Mouse (Mus musculus): ENCODE measurements at regions not wholly inside any gene's neighbourhood (a gene's known extent, or its start where the extent isn't known, plus 50 kb on each side); places are given as distances from the start of the nearest gene placed in this dataset.
A peak's percentile ranks its signal among the peaks of the same experiment; 100 is the strongest.

DNA sequence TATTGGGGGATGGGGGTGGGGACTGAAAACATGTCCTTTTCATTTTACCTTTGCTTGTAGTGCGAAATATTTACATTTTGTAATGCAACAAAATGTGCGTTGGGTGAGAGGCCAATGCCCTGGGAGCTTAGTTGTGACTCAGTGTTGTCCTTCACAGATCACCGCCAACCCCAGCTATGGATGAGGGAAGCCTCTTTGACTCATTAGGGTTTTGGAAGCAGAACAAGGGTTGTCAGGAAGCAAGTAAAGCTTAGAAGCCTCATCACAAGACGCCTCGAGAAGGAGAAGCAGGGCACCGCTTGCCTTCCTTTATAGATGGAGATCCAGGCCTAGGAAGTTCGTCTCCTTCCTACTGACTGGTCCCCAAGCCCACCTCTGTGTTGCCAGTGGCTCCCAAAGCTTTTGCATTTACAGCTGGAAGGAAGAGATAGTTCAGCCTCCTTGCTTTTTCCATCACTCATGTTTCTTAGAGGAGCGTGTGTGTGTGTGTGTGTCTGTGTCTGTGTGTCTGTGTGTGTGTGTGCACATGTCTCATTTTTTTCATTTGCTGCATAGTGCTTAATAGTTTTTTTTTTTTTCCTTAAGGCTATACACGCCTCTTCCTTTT lies 1297.2 kb upstream of the A1bg start:
- DNase-seq (ENCODE audit: low spot score in 2 of 2): no peak

- no peak for DNase-seq (ENCODE audit: low spot score in 2 of 2)
These were observed 1295.7 kb upstream of the A1bg start for GRCm38 (mm10) chr15:62218346-62219080.

- DNase-seq (ENCODE audit: low spot score in 2 of 2): no peak
These were observed 1294.1 kb upstream of the A1bg start for GRCm38 (mm10) chr15:62216688-62217477.

- DNase-seq (ENCODE audit: low spot score in 2 of 2): no peak
These were observed 1293.0 kb upstream of the A1bg start for GRCm38 (mm10) chr15:62215616-62216398.

GRCm38 (mm10) chr15:62214300-62214699 lies 1291.5 kb upstream of the A1bg start:
- no peak for DNase-seq (ENCODE audit: low spot score in 2 of 2)

- DNase-seq (ENCODE audit: low spot score in 2 of 2): peak; percentile 26 to 48
These were observed 1289.6 kb upstream of the A1bg start for GRCm38 (mm10) chr15:62212283-62212910.

DNA sequence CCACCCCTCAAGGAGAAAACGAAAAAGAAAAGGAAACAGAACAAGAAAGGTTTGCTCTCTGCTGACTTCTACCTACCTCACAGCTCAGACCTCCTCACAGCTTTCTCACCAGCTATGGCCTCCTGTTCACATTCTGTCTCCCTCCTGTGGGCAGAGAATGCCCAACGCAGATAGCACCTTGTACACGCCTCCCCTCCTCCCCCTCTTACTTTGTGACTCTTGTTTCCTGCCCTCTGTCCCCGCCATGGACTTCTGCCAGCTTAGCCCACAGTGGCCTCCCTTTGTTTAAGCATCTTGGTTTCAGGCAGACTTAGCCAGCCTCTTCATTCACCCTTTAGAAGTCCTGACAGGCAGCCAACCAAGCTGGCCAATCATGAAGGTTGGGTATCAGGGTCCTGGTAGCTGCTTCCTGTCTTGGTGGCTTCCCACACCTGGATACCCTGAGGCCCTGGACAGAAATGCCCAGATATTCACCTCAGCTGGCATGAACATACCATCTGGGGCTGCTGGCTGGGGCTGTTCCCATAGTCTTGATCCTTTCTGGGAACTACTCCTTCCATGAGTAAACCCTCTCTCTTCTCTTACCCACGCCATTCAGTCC lies 1287.2 kb upstream of the A1bg start:
- DNase-seq (ENCODE audit: low spot score in 2 of 2): no peak

- DNase-seq (ENCODE audit: low spot score in 2 of 2): no peak
These were observed 1286.5 kb upstream of the A1bg start for GRCm38 (mm10) chr15:62209296-62209695.

DNA sequence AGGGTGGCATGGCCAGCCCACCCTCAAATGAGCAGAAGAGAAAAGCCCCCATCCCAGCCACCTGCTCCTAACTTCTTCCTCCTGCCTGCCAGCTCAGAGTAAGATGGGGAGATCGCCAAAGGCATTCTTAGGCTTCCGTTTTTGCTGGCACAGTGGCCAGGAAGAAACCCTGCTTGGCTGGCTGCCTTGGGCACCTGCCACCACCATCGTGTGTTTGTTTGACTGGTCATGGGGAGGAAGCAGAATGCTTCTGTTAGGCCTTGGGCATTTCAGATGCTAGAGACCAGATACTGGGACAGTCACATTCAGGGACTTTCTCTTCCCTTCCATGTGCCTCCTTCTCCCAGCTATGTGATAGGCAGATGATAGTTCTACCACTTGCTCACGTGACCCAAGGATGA lies 1283.7 kb upstream of the A1bg start:
- no peak for DNase-seq (ENCODE audit: low spot score in 2 of 2)

GRCm38 (mm10) chr15:62203951-62204905 lies 1281.4 kb upstream of the A1bg start:
- no peak for DNase-seq (ENCODE audit: low spot score in 2 of 2)

- DNase-seq (ENCODE audit: low spot score in 2 of 2): no peak
These were observed 1280.1 kb upstream of the A1bg start for GRCm38 (mm10) chr15:62202781-62203375.

DNA sequence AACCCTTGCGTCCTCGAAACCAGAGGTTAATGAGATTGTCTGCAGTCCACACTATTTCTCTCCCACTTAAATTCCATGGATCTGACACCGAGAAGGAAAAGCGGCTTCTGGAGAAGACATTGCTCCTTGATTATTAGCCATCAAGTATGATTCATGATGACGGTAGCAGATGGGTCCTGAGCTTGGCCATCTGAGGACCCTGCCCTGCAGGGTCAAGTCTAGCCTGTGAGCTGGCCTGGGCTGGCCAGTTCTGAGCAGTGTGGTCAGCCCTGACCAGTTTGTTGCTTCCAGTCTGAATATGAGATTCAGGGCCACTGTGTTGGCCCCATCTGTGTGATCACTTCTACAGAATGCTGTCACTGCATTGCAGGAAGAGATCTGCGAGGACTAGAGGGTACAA lies 1275.9 kb upstream of the A1bg start:
- DNase-seq (ENCODE audit: low spot score in 2 of 2): no peak

DNA sequence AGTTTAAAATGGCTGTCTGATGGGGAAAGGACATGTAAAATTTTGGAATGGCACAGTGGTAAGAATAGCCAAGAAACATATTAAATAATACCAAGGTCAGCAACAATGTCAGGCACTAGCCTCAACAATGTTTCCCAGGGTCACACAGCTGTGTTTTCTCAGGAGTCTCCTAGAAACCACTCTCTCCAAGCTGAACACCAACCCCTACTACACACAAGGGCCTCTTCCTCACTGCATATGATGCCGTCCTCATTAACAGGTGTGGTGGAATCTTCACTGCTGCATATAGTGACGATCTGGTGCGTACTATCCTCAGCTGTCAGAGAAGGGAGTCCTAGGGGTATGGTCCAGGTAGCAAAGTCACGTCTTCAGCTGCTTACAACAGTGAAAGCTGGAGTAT lies 1275.4 kb upstream of the A1bg start:
- no peak for DNase-seq (ENCODE audit: low spot score in 2 of 2)

DNA sequence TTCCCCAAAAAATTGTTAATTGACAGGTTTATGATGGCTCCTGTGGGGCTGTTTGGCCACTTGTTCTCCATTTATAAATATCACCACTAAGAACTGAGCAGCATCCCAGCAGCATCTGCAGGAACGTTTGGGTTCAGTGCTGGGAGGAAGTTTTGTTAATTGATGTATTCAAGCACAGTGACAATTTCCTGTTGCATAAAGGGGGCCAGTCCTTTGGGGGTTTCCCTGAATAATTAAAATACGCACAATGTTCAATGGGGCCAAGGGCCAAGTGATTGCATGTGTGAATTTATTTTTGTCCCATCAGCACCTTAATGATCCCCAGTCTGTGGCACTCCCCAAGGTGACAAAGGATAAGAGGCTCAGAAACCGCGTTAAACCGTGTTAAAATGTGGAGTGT lies 1272.6 kb upstream of the A1bg start:
- DNase-seq (ENCODE audit: low spot score in 2 of 2): no peak

DNA sequence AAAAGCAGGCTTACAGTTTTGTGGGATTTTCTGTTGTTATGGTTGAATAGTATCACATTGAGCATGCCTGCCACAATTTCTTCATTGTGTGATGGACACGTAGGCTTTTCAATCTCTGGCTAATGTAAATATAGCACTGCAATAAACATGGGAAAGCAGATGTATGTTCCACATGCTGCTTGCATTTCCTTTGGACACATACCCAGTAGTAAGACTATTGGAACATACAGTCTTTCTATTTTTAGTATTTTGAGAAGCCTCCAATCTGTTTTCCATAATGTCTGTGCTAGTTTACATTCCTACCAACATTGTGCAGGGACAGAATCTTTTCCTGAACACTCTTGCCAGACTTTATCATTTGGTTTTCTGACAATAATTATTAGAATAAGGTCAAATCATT lies 1269.9 kb upstream of the A1bg start:
- no peak for DNase-seq (ENCODE audit: low spot score in 2 of 2)

GRCm38 (mm10) chr15:62191641-62192040 lies 1268.8 kb upstream of the A1bg start:
- no peak for DNase-seq (ENCODE audit: low spot score in 2 of 2)

GRCm38 (mm10) chr15:62190977-62191614 lies 1268.3 kb upstream of the A1bg start:
- DNase-seq (ENCODE audit: low spot score in 2 of 2): no peak

- DNase-seq (ENCODE audit: low spot score in 2 of 2): no peak
These were observed 1267.6 kb upstream of the A1bg start for GRCm38 (mm10) chr15:62190224-62190910.
